Mouse (Mus musculus): ENCODE measurements at regions not wholly inside any gene's neighbourhood (a gene's known extent, or its start where the extent isn't known, plus 50 kb on each side); places are given as distances from the start of the nearest gene placed in this dataset.

DNA sequence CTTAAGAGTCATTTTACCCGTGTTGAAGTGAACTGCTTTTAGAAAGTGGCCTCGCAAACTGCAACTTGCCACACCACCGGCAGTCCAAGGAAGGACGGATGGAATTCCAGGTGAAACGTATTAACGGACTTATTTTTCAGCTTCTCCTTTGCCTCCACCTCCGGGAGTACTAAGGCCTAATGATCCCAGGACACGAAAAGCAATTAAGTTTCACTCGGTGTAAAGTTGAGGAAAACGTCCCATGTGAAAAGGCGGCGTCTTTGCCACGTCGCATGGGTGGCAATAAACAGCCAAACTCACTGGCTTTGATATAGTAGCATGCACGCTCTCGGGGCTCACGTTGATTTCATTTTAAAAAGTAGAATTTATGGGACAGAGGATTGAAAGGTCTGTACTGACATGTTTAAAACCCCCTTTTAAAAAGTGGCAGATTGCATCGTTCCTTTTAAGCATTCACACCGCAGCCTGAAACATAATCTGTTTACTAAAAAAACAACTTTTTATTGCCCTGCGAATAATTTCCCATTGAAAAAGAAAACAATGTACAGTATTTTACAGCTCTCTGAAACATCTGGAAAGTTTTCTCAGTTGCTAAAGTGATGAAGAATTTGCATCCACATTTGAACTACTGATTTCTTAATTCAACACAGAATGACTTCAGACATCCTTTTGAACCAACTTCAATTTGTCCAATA is 385.4 kb upstream of the Npvf start:
- ATAC-seq (ENCODE audit: insufficient number of reproducible peaks, low FRiP score, low TSS enrichment, low read depth) (no peak), DNase-seq (ENCODE audit: low spot score) (peak; percentile 63)
- Histone ChIP-seq H3K4me3 (ENCODE audit: low read depth, low read length) (no peak overlapping the region), H3K4me2 (ENCODE audit: low read depth, severe bottlenecking) (0 out of 2 replicates have a peak overlapping the region, but pooled peaks have one; percentile 5), H3K27me3 (ENCODE audit: control insufficient read depth, insufficient read depth, low read length) (no peaks in the 10 kb centered on the region), H3K36me3 (ENCODE audit: control insufficient read depth, insufficient read depth, low read length) (no peaks in the 10 kb centered on the region), H3K27ac (replicated peaks; ENCODE audit: low read depth, low read length) (no peak overlapping the region), H3K4me1 (ENCODE audit: control insufficient read depth, insufficient read depth, low read length) (peaks cover 2% of the 10 kb centered on the region), H3K9me3 (ENCODE audit: control insufficient read depth, low read length) (no peaks in the 10 kb centered on the region), H3K9ac (ENCODE audit: low read length) (no peak overlapping the region)
- WGBS: 14% methylated on average over 20 of the region's 20 CpGs

DNA sequence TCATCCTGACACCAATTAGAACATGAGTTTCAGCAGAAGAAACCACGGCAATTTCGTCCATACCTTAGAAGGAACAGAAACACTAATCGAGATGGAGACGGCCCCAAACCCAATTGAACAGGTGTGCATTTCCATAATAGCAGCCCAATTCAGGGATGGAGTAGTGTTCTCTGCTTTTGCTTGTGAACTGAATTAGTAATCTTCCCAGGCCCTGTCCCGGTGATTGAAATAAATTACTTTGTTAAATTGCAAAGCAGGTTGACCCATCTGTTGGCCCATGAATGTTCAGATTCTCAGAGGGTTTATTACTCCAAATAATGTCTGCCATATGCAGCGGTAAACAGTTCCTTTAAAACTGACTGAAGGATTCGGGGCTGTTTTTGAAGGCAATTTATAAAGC is 388.5 kb upstream of the Nfe2l3 start:
- H3K4me2 ChIP-seq (ENCODE audit: low read depth, severe bottlenecking): no peak overlapping the region
- H3K9ac ChIP-seq (ENCODE audit: low read length): no peak overlapping the region
- no peak overlapping the region for H3K4me3 ChIP-seq (ENCODE audit: low read depth, low read length)
- H3K27ac ChIP-seq (replicated peaks; ENCODE audit: low read depth, low read length): no peak overlapping the region
- peaks cover 2% of the 10 kb centered on the region; the same call in 1 of the 2 replicates for H3K4me1 ChIP-seq (ENCODE audit: control insufficient read depth, insufficient read depth, low read length)
- no peak for ATAC-seq (ENCODE audit: insufficient number of reproducible peaks, low FRiP score, low TSS enrichment, low read depth)
- H3K36me3 ChIP-seq (ENCODE audit: control insufficient read depth, insufficient read depth, low read length): no peaks in the 10 kb centered on the region
- no peaks in the 10 kb centered on the region for H3K27me3 ChIP-seq (ENCODE audit: control insufficient read depth, insufficient read depth, low read length)
- H3K9me3 ChIP-seq (ENCODE audit: control insufficient read depth, low read length): no peaks in the 10 kb centered on the region
- no peak for DNase-seq (ENCODE audit: low spot score)
- 65% methylated on average over 7 of the region's 7 CpGs for WGBS

DNA sequence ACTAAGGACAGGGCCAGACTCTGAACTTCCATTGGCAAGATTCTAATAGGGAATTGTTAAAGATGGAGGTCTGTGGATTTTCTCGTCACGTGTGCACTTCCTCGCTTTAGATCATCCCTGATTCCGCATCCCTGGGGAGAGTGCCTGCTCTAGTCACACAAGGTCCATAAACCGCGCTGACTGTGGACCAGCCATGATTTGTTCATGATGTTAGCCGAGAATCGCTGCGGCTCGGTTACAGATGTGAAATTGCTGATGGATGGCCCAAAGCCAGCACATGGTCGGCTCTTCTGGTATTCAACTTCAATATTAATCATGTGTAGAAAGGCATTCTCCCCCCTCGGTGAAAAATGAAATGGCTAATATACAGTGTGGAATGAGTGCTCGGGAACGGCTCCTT is 387.6 kb upstream of the Nfe2l3 start:
- H3K4me3 ChIP-seq (ENCODE audit: low read depth, low read length): no peak overlapping the region
- ATAC-seq (ENCODE audit: insufficient number of reproducible peaks, low FRiP score, low TSS enrichment, low read depth) (no peak), DNase-seq (ENCODE audit: low spot score) (no peak)
- H3K36me3 ChIP-seq (ENCODE audit: control insufficient read depth, insufficient read depth, low read length): no peaks in the 10 kb centered on the region
- no peak overlapping the region for H3K9ac ChIP-seq (ENCODE audit: low read length)
- WGBS: 85% methylated on average over 14 of the region's 14 CpGs
- peaks cover 2% of the 10 kb centered on the region; the same call in 1 of the 2 replicates for H3K4me1 ChIP-seq (ENCODE audit: control insufficient read depth, insufficient read depth, low read length)
- H3K27ac ChIP-seq (replicated peaks; ENCODE audit: low read depth, low read length): no peak overlapping the region
- no peak overlapping the region for H3K4me2 ChIP-seq (ENCODE audit: low read depth, severe bottlenecking)
- H3K27me3 ChIP-seq (ENCODE audit: control insufficient read depth, insufficient read depth, low read length): no peaks in the 10 kb centered on the region
- no peaks in the 10 kb centered on the region for H3K9me3 ChIP-seq (ENCODE audit: control insufficient read depth, low read length)

DNA sequence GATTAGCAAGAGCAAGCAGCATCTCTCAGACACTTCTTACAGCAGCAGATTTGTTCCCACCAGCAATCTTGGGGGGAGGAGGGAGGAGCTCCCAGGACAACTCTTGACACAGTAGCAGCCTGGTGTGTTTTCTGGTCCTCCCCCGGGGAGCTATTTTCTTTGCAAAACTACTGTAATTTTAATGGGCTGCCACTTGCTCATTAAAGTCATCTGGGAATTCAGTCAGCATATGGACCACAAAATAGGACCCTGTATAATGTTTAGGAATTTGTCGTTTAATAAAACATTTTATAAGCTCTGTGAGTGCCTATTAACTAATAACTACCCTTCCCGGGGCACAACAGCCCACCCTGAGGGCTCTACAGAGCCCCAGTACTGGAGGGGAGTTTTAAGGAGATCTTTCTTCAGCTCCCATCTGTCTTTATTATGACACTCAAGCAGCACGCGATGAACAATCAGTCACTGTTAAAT is 380.0 kb upstream of the Nfe2l3 start:
- Histone ChIP-seq H3K9ac (ENCODE audit: low read length) (no peak overlapping the region), H3K36me3 (ENCODE audit: control insufficient read depth, insufficient read depth, low read length) (no peaks in the 10 kb centered on the region), H3K27me3 (ENCODE audit: control insufficient read depth, insufficient read depth, low read length) (no peaks in the 10 kb centered on the region), H3K4me3 (ENCODE audit: low read depth, low read length) (no peak overlapping the region), H3K27ac (replicated peaks; ENCODE audit: low read depth, low read length) (no peak overlapping the region), H3K4me1 (ENCODE audit: control insufficient read depth, insufficient read depth, low read length) (peaks cover 10% of the 10 kb centered on the region; the same call in 1 of the 2 replicates), H3K4me2 (ENCODE audit: low read depth, severe bottlenecking) (no peak overlapping the region), H3K9me3 (ENCODE audit: control insufficient read depth, low read length) (no peaks in the 10 kb centered on the region)
- WGBS: 38% methylated on average over 5 of the region's 5 CpGs
- peak; percentile 47 for DNase-seq (ENCODE audit: low spot score)
- ATAC-seq (ENCODE audit: insufficient number of reproducible peaks, low FRiP score, low TSS enrichment, low read depth): peak; percentile 65; the same call in 1 of the 2 replicates

DNA sequence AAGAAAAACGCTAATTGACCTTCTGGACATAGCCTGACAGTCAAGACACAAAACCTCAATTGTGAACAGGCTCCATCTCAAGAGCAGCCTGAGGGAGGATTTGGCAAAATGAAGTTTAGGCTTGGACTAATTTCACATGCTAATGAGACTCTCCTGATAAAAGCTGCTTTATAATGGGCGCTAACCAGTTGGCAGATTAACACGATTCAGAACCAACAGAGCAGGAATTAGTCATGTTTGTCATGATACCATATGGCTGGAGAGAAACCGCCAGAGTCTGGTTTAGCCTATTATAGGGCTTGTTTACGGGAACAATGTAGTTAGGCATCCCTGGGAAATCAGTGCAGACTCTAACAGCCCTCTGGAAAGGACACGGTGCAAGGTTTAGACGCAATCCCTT is 375.2 kb upstream of the Nfe2l3 start:
- no peak overlapping the region for H3K4me2 ChIP-seq (ENCODE audit: low read depth, severe bottlenecking)
- no peak overlapping the region for H3K9ac ChIP-seq (ENCODE audit: low read length)
- 52% methylated on average over 7 of the region's 7 CpGs for WGBS
- H3K9me3 ChIP-seq (ENCODE audit: control insufficient read depth, low read length): no peaks in the 10 kb centered on the region
- H3K4me3 ChIP-seq (ENCODE audit: low read depth, low read length): no peak overlapping the region
- H3K36me3 ChIP-seq (ENCODE audit: control insufficient read depth, insufficient read depth, low read length): no peaks in the 10 kb centered on the region
- ATAC-seq (ENCODE audit: insufficient number of reproducible peaks, low FRiP score, low TSS enrichment, low read depth): no peak
- DNase-seq (ENCODE audit: low spot score): no peak
- no peaks in the 10 kb centered on the region for H3K27me3 ChIP-seq (ENCODE audit: control insufficient read depth, insufficient read depth, low read length)
- H3K27ac ChIP-seq (replicated peaks; ENCODE audit: low read depth, low read length): no peak overlapping the region
- peaks cover 21% of the 10 kb centered on the region for H3K4me1 ChIP-seq (ENCODE audit: control insufficient read depth, insufficient read depth, low read length)

DNA sequence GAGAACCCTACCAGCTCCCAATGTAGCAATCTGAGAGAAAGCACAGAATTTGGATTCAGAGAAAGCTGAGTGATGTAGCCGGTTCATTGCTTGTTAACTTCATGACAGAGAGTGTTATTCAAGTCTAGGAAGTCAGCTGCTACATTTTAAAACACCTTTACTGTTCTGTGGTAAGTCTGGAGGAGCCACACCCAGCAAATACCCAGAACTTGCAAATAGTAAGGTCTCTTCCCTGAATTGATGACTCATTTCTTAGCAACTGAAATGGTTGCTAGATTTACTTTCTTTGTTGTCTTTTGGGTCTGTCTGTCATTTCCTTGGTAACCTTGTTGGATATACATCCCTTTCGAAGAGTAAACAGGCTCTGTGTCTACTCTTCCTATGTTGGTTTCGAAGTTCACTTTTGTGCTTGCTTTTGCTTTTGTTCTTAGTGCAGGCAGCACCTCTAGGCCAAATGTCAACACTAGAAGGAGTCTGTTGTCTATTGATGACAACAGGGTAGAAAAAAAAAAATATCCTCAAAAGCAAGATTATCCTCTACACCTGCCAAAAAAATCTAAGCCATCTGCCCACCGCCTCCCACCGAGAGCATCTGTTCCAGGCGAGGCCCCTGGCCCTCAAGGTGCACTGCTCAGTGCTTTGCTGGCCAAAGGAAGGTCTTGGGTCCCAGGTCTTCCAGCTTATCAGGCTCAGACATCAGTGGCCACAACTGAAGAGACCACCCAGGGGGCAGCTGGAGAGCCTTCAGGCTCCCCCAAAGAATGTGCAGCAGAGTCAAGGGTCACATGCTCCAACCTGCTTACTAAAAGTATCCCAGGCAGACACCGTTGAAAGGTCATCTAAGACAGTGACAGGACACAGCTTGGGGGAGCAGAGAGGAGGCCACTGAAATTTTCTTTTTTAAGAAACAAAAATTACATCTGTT is 372.3 kb upstream of the Nfe2l3 start:
- Histone ChIP-seq H3K9me3 (ENCODE audit: control insufficient read depth, low read length) (no peaks in the 10 kb centered on the region), H3K27me3 (ENCODE audit: control insufficient read depth, insufficient read depth, low read length) (no peaks in the 10 kb centered on the region), H3K36me3 (ENCODE audit: control insufficient read depth, insufficient read depth, low read length) (no peaks in the 10 kb centered on the region), H3K4me1 (ENCODE audit: control insufficient read depth, insufficient read depth, low read length) (peaks cover 20% of the 10 kb centered on the region), H3K4me2 (ENCODE audit: low read depth, severe bottlenecking) (no peak overlapping the region), H3K27ac (replicated peaks; ENCODE audit: low read depth, low read length) (no peak overlapping the region), H3K4me3 (ENCODE audit: low read depth, low read length) (no peak overlapping the region), H3K9ac (ENCODE audit: low read length) (no peak overlapping the region)
- no peak for DNase-seq (ENCODE audit: low spot score)
- WGBS: 59% methylated on average over 7 of the region's 7 CpGs
- no peak for ATAC-seq (ENCODE audit: insufficient number of reproducible peaks, low FRiP score, low TSS enrichment, low read depth)

DNA sequence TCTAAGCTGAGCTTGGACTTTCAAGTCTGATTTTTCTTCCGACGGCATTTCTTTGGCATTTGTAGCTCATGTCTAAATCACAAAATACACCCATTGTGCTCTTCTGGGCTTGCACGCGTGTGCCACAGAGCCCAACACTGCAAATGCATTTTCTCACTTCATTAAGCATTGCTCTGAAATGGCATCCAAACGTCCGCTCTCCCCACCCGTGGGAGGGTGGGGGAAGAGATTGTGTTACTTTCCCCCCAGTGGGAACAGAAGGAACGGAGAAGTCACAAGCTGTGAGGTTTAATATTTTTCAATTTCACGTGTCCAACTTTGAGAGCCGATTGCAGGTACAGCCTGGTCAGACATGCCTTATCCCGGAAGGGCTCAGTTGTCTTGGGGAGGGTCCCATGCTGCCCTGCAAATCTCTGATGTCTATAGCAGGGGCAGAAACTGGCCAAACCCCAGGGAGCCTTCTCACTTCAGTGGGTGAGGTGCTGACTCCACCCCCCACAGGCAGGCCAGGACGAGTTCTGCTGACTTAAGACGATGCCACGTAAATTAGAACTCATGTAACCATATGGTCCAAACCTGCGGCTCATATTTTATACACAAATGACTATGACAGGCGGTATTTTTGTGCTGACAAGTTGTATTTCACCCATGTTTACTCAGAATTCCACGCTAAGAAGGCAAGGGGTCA is 371.5 kb upstream of the Nfe2l3 start:
- WGBS: 51% methylated on average over 17 of the region's 17 CpGs
- Histone ChIP-seq H3K4me1 (ENCODE audit: control insufficient read depth, insufficient read depth, low read length) (peaks cover 22% of the 10 kb centered on the region), H3K4me2 (ENCODE audit: low read depth, severe bottlenecking) (no peak overlapping the region), H3K9me3 (ENCODE audit: control insufficient read depth, low read length) (no peaks in the 10 kb centered on the region), H3K4me3 (ENCODE audit: low read depth, low read length) (no peak overlapping the region), H3K27ac (replicated peaks; ENCODE audit: low read depth, low read length) (no peak overlapping the region; the same call in 1 of the 2 replicates), H3K27me3 (ENCODE audit: control insufficient read depth, insufficient read depth, low read length) (no peaks in the 10 kb centered on the region), H3K9ac (ENCODE audit: low read length) (no peak overlapping the region), H3K36me3 (ENCODE audit: control insufficient read depth, insufficient read depth, low read length) (no peaks in the 10 kb centered on the region)
- DNase-seq (ENCODE audit: low spot score) (no peak), ATAC-seq (ENCODE audit: insufficient number of reproducible peaks, low FRiP score, low TSS enrichment, low read depth) (no peak)

DNA sequence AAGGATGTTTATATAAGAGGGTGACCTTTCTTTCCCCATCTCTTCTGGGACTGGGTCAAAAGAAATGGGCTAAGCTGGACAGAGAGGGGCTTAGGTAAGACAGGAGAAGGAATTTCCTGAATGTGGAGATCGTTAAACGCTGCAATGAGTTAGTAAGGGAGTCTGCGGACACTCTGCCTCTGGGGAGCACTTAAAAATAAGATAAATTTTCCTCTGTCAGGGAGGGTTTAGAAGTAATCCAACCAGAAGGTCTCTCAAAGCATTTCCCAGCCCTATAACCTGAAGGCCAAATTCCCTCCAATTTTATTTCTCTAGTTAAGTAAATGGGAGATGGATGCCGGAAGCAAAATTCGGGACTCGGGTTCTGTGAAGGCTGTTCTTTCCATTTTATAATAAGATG is 367.3 kb upstream of the Nfe2l3 start:
- Histone ChIP-seq H3K9me3 (ENCODE audit: control insufficient read depth, low read length) (no peaks in the 10 kb centered on the region), H3K9ac (ENCODE audit: low read length) (no peak overlapping the region), H3K4me3 (ENCODE audit: low read depth, low read length) (no peak overlapping the region), H3K27ac (replicated peaks; ENCODE audit: low read depth, low read length) (no peak overlapping the region), H3K36me3 (ENCODE audit: control insufficient read depth, insufficient read depth, low read length) (no peaks in the 10 kb centered on the region), H3K4me1 (ENCODE audit: control insufficient read depth, insufficient read depth, low read length) (peaks cover 31% of the 10 kb centered on the region), H3K4me2 (ENCODE audit: low read depth, severe bottlenecking) (no peak overlapping the region), H3K27me3 (ENCODE audit: control insufficient read depth, insufficient read depth, low read length) (no peaks in the 10 kb centered on the region)
- no peak for ATAC-seq (ENCODE audit: insufficient number of reproducible peaks, low FRiP score, low TSS enrichment, low read depth)
- WGBS: 33% methylated on average over 6 of the region's 6 CpGs
- DNase-seq (ENCODE audit: low spot score): no peak
